Mouse (Mus musculus): ENCODE measurements at regions not wholly inside any gene's neighbourhood (a gene's known extent, or its start where the extent isn't known, plus 50 kb on each side); places are given as distances from the start of the nearest gene placed in this dataset.

- H3K9ac ChIP-seq (ENCODE audit: low read depth, low read length): no peak overlapping the region
- no peaks in the 10 kb centered on the region for H3K36me3 ChIP-seq (ENCODE audit: control insufficient read depth, insufficient read depth, low read length)
- 67% methylated on average over 5 of the region's 5 CpGs for WGBS
Observed at GRCm38 (mm10) chr15:97448243-97448880, 201.3 kb upstream of the Amigo2 start.

GRCm38 (mm10) chr15:97446181-97446580, 199.1 kb upstream of the Amigo2 start:
- H3K27me3 ChIP-seq (replicated peaks; ENCODE audit: control insufficient read depth, insufficient read depth, low read length): no peaks in the 10 kb centered on the region
- 74% methylated on average over 9 of the region's 9 CpGs for WGBS
- H3K9ac ChIP-seq (ENCODE audit: low read depth, low read length): no peak overlapping the region
- H3K4me1 ChIP-seq (ENCODE audit: control insufficient read depth, insufficient read depth, low read length): no peaks in the 10 kb centered on the region
- H3K4me3 ChIP-seq (ENCODE audit: low read length): no peak overlapping the region
- no peaks in the 10 kb centered on the region for H3K36me3 ChIP-seq (ENCODE audit: control insufficient read depth, insufficient read depth, low read length)
- ATAC-seq: no peak
- no peak overlapping the region for H3K4me2 ChIP-seq (ENCODE audit: low read depth, low read length)
- no peaks in the 10 kb centered on the region for H3K9me3 ChIP-seq (ENCODE audit: control insufficient read depth, low read length)
- no peak overlapping the region for H3K27ac ChIP-seq (ENCODE audit: low read length)

More at GRCm38 (mm10) chr15:97448243-97448880, 201.3 kb upstream of the Amigo2 start:
- Histone ChIP-seq H3K4me1 (ENCODE audit: control insufficient read depth, insufficient read depth, low read length) (no peaks in the 10 kb centered on the region), H3K4me2 (ENCODE audit: low read depth, low read length) (no peak overlapping the region), H3K4me3 (ENCODE audit: low read length) (no peak overlapping the region), H3K27me3 (replicated peaks; ENCODE audit: control insufficient read depth, insufficient read depth, low read length) (no peaks in the 10 kb centered on the region), H3K27ac (ENCODE audit: low read length) (no peak overlapping the region), H3K9me3 (ENCODE audit: control insufficient read depth, low read length) (no peaks in the 10 kb centered on the region)
- ATAC-seq: no peak

- no peaks in the 10 kb centered on the region for H3K4me1 ChIP-seq (ENCODE audit: control insufficient read depth, insufficient read depth, low read length)
Observed at GRCm38 (mm10) chr15:97438235-97438760, 191.2 kb upstream of the Amigo2 start.

More at GRCm38 (mm10) chr15:97438235-97438760, 191.2 kb upstream of the Amigo2 start:
- Histone ChIP-seq H3K4me2 (ENCODE audit: low read depth, low read length) (no peak overlapping the region), H3K27me3 (replicated peaks; ENCODE audit: control insufficient read depth, insufficient read depth, low read length) (no peaks in the 10 kb centered on the region), H3K36me3 (ENCODE audit: control insufficient read depth, insufficient read depth, low read length) (no peaks in the 10 kb centered on the region), H3K4me3 (ENCODE audit: low read length) (no peak overlapping the region), H3K27ac (ENCODE audit: low read length) (no peak overlapping the region), H3K9me3 (ENCODE audit: control insufficient read depth, low read length) (no peaks in the 10 kb centered on the region), H3K9ac (ENCODE audit: low read depth, low read length) (no peak overlapping the region)
- ATAC-seq: no peak
- 87% methylated on average over 5 of the region's 5 CpGs for WGBS
